Mouse (Mus musculus): ENCODE measurements around the gene Trpc2. TPM values are rescaled to one million over a fixed set of nuclear protein-coding genes. Genes with fewer than 3 reads are reported as not detected.

The Trpc2 gene
- polyA plus RNA-seq, 1 experiment from 2014 or later = 0.42 TPM

DNA sequence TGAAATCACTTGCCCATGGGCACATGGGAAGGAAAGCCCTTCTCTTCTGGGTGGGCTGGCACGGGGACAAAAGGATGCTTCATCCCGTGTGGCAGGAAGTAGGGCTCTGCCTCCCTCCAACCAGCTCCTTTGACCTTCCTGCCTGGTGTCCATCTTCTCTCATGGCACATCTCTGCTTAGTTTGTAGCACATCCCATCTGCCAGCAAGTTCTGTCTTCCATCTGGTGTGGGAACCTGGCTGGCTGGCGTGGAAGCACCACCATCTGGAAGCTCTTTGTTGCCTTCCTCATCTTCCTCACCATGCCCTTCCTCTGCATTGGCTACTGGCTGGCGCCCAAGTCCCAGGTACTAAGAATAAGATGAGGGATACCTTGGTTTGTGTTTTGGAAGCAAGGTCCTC, 4.4 kb downstream of the Trpc2 start:
- H3K9me3 ChIP-seq (ENCODE audit: control insufficient read depth, low read length) = no peaks in the 10 kb centered on the region
- 93% methylated on average over 4 of the region's 4 CpGs for WGBS
- H3K9ac ChIP-seq (ENCODE audit: low read depth, low read length) = no peak overlapping the region
- H3K27me3 ChIP-seq (ENCODE audit: control insufficient read depth, insufficient read depth, low read length) = no peaks in the 10 kb centered on the region
- ATAC-seq (ENCODE audit: low FRiP score) = no peak
- DNase-seq (ENCODE audit: low spot score) = no peak
- no peak overlapping the region for H3K27ac ChIP-seq (ENCODE audit: low read depth, low read length)
- no peaks in the 10 kb centered on the region for H3K4me1 ChIP-seq (replicated peaks; ENCODE audit: control insufficient read depth, insufficient read depth, low read length)
- no peak overlapping the region for H3K4me3 ChIP-seq (ENCODE audit: low read depth, low read length)
- H3K4me2 ChIP-seq (replicated peaks; ENCODE audit: low read depth, low read length) = no peak overlapping the region
- H3K36me3 ChIP-seq (ENCODE audit: control insufficient read depth, insufficient read depth, low read length) = no peaks in the 10 kb centered on the region

DNA sequence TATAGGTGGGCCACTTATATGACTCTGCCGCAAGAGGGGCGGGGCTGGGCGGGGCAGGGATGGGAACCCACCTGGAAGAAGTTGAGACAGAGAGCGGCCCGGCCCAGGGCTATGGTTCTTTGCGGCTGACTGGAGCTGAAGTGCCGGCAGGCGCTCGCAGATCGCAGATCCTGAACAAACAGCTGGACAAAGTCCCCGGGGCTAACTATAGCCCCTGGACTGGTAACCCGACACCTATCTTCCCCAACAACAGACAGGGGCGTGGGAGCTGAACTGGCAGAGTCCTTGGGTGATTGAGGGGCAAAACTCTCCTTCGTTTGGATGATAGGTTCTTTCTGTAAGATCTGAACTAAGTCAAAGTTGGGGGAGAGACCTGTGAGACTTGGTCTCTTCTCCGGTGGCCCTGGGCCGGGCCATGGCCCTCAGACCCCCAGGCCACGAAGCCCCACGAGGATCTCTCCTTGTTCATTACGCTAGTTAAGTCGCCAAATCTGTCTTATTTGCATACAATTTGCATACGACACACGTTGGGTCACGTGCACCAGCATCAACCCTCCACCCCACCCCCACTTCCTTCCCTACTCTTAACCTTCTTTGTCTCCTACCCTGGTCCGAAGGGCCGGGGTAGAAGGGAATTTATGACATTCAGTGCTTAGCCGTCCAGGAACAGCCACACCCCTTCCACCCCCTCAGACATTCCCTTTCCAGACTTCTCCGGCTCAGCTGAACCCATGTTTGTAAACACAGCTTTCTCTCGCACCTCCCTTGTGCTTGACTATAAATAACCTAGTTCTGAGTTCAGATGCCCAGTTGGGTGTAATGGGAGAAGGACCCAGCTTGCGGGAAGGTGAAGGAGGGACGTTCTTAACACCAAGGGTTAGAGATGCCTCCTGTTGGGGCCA, 17.1 kb downstream of the Trpc2 start:
- Histone ChIP-seq H3K27me3 (ENCODE audit: control insufficient read depth, insufficient read depth, low read length) (no peaks in the 10 kb centered on the region), H3K9ac (ENCODE audit: low read depth, low read length) (peak overlapping the region; percentile 40; the same call in 1 of the 2 replicates), H3K27ac (ENCODE audit: low read depth, low read length) (no peak overlapping the region), H3K36me3 (ENCODE audit: control insufficient read depth, insufficient read depth, low read length) (no peaks in the 10 kb centered on the region), H3K4me3 (ENCODE audit: low read depth, low read length) (peak overlapping the region; percentile 22), H3K4me1 (replicated peaks; ENCODE audit: control insufficient read depth, insufficient read depth, low read length) (peaks cover 8% of the 10 kb centered on the region), H3K4me2 (replicated peaks; ENCODE audit: low read depth, low read length) (peak overlapping the region; percentile 58), H3K9me3 (ENCODE audit: control insufficient read depth, low read length) (no peaks in the 10 kb centered on the region)
- peak; percentile 79 for ATAC-seq (ENCODE audit: low FRiP score)
- WGBS = 6% methylated on average over 30 of the region's 30 CpGs
- DNase-seq (ENCODE audit: low spot score) = peak; percentile 62

DNA sequence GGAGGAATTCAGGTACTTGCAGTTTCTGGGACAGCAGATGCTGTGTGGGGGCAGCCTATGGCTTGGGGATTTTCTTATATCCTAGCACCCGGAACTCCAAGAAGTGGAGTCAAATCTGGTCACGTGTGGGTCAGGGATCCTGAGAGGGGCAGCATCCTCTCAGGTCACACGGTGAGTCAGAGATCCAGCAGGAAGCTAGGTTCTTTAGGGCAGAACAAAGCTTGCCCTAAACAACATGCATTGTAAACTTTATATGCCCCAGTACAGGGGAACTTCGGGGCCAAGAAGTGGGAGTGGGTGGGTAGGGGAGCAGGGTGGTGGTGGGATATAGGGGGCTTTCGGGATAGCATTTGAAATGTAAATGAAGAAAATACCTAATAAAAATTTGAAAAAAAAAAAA, 18.0 kb downstream of the Trpc2 start:
- Histone ChIP-seq H3K27me3 (ENCODE audit: control insufficient read depth, insufficient read depth, low read length) (no peaks in the 10 kb centered on the region), H3K4me3 (ENCODE audit: low read depth, low read length) (no peak overlapping the region), H3K4me1 (replicated peaks; ENCODE audit: control insufficient read depth, insufficient read depth, low read length) (peaks cover 8% of the 10 kb centered on the region), H3K9me3 (ENCODE audit: control insufficient read depth, low read length) (no peaks in the 10 kb centered on the region), H3K27ac (ENCODE audit: low read depth, low read length) (no peak overlapping the region), H3K9ac (ENCODE audit: low read depth, low read length) (no peak overlapping the region), H3K4me2 (replicated peaks; ENCODE audit: low read depth, low read length) (no peak overlapping the region), H3K36me3 (ENCODE audit: control insufficient read depth, insufficient read depth, low read length) (no peaks in the 10 kb centered on the region)
- DNase-seq (ENCODE audit: low spot score) (no peak), ATAC-seq (ENCODE audit: low FRiP score) (no peak)
- WGBS = 67% methylated on average over 5 of the region's 5 CpGs

DNA sequence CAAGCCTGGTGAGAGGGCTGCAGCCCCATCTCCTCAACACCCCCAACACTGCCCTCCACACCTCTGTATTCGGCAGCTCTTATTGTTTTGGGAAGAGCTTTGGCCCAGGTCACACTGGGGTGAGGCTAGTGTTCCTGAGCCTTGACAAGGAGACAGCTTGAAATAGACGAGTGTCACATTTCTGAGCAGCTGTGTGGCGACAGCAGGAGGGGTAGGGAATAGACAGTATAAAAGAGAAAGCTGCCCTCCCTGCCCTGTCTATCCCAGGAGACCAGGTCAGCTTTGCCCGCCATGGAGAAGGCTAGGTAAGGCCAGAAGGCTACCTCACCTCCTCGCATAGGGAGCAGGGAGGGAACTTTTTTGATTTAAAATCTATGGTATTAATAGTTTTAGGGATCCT, 18.6 kb downstream of the Trpc2 start, which contains the start of gene Art1:
Art1 (plus strand) TSS at position 257 of the 400 bp plus-strand sequence.
- Histone ChIP-seq H3K27ac (ENCODE audit: low read depth, low read length) (0 out of 2 replicates have a peak within 1 kb of the TSS, but pooled peaks have one; percentile 18), H3K9me3 (ENCODE audit: control insufficient read depth, low read length) (no peaks in the 10 kb centered on the region), H3K4me3 (ENCODE audit: low read depth, low read length) (no peak within 1 kb of the TSS), H3K4me1 (replicated peaks; ENCODE audit: control insufficient read depth, insufficient read depth, low read length) (peaks cover 8% of the 10 kb centered on the region), H3K36me3 (ENCODE audit: control insufficient read depth, insufficient read depth, low read length) (no peaks in the 10 kb centered on the region), H3K4me2 (replicated peaks; ENCODE audit: low read depth, low read length) (no peak within 1 kb of the TSS), H3K27me3 (ENCODE audit: control insufficient read depth, insufficient read depth, low read length) (no peaks in the 10 kb centered on the region), H3K9ac (ENCODE audit: low read depth, low read length) (no peak within 1 kb of the TSS)
- ATAC-seq (ENCODE audit: low FRiP score) (no peak), DNase-seq (ENCODE audit: low spot score) (peak; percentile 16)
- WGBS = 30% methylated on average over 5 of the region's 5 CpGs

DNA sequence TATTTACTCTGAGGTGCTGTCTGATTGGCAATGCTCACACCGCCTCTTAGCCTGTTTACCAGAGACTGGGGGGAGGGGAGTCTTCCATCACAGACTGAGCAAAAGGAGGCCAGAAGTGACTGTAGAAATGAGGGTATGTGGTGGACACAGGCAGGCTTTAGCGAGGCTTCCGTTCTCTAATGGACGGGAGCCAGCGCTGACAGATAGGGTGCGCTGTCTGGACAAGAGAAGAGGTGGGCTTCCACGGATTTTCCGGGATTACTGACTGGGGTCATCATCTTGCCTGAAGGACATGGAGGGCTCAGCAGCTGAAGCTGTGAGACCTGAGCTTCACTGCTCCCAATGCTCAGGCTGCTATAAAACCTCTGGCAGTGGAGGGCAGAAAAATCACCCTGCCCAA, 19.3 kb downstream of the Trpc2 start:
- 0 out of 2 replicates have a peak overlapping the region, but pooled peaks have one; percentile 18 for H3K27ac ChIP-seq (ENCODE audit: low read depth, low read length)
- WGBS = 45% methylated on average over 8 of the region's 8 CpGs
- no peaks in the 10 kb centered on the region for H3K27me3 ChIP-seq (ENCODE audit: control insufficient read depth, insufficient read depth, low read length)
- ATAC-seq (ENCODE audit: low FRiP score) = peak; percentile 34; the same call in 1 of the 2 replicates
- H3K4me2 ChIP-seq (replicated peaks; ENCODE audit: low read depth, low read length) = no peak overlapping the region
- peaks cover 8% of the 10 kb centered on the region for H3K4me1 ChIP-seq (replicated peaks; ENCODE audit: control insufficient read depth, insufficient read depth, low read length)
- peak; percentile 32 for DNase-seq (ENCODE audit: low spot score)
- no peaks in the 10 kb centered on the region for H3K9me3 ChIP-seq (ENCODE audit: control insufficient read depth, low read length)
- no peak overlapping the region for H3K4me3 ChIP-seq (ENCODE audit: low read depth, low read length)
- H3K36me3 ChIP-seq (ENCODE audit: control insufficient read depth, insufficient read depth, low read length) = no peaks in the 10 kb centered on the region
- H3K9ac ChIP-seq (ENCODE audit: low read depth, low read length) = no peak overlapping the region

DNA sequence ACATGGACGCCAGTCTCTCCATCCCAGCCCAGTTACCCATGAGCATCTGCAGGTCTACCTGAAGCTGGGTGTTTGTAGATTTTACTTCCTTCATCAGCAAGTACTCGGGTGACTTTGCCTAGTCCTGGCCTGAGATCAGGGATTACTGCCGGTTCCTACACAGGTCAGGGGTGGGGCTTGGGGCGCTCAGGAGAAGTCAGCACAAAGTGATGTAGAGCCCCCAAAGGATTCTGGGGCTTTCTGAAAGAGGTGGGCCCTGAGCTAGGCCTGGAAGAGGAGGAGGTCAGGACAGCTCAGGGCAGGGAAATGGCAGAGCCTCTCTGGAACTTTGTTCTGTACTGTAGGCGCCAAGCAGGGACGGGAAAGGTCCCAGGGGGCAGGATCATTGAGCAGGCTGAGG, 19.8 kb downstream of the Trpc2 start:
- WGBS = 48% methylated on average over 6 of the region's 6 CpGs
- peaks cover 8% of the 10 kb centered on the region for H3K4me1 ChIP-seq (replicated peaks; ENCODE audit: control insufficient read depth, insufficient read depth, low read length)
- H3K9me3 ChIP-seq (ENCODE audit: control insufficient read depth, low read length) = no peaks in the 10 kb centered on the region
- H3K4me3 ChIP-seq (ENCODE audit: low read depth, low read length) = no peak overlapping the region
- no peak overlapping the region for H3K9ac ChIP-seq (ENCODE audit: low read depth, low read length)
- no peak for DNase-seq (ENCODE audit: low spot score)
- no peaks in the 10 kb centered on the region for H3K27me3 ChIP-seq (ENCODE audit: control insufficient read depth, insufficient read depth, low read length)
- peak; percentile 6; the same call in 1 of the 2 replicates for ATAC-seq (ENCODE audit: low FRiP score)
- H3K36me3 ChIP-seq (ENCODE audit: control insufficient read depth, insufficient read depth, low read length) = no peaks in the 10 kb centered on the region
- H3K4me2 ChIP-seq (replicated peaks; ENCODE audit: low read depth, low read length) = no peak overlapping the region
- H3K27ac ChIP-seq (ENCODE audit: low read depth, low read length) = no peak overlapping the region

DNA sequence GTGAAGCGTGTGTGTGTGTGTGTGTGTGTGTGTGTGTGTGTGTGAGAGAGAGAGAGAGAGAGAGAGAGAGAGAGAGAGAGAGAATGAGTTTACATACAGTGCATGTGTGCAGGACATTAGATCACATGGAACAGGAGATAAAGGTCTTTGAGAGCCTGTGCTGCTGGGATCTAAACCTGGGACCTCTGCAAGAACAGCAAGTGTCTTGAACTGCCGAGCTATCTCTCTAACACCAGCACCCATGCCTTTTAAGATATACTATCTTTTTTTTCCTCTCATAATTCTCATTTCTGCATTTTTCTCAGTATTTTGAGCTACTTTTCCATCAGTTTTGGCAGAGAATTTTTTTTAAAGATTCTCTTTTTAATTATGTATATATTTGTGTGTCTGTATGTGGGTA, 20.6 kb downstream of the Trpc2 start:
- 92% methylated on average over 2 of the region's 2 CpGs for WGBS
- peaks cover 8% of the 10 kb centered on the region for H3K4me1 ChIP-seq (replicated peaks; ENCODE audit: control insufficient read depth, insufficient read depth, low read length)
- no peaks in the 10 kb centered on the region for H3K36me3 ChIP-seq (ENCODE audit: control insufficient read depth, insufficient read depth, low read length)
- H3K27ac ChIP-seq (ENCODE audit: low read depth, low read length) = no peak overlapping the region
- H3K4me3 ChIP-seq (ENCODE audit: low read depth, low read length) = no peak overlapping the region
- DNase-seq (ENCODE audit: low spot score) = no peak
- no peaks in the 10 kb centered on the region for H3K27me3 ChIP-seq (ENCODE audit: control insufficient read depth, insufficient read depth, low read length)
- no peaks in the 10 kb centered on the region for H3K9me3 ChIP-seq (ENCODE audit: control insufficient read depth, low read length)
- H3K9ac ChIP-seq (ENCODE audit: low read depth, low read length) = no peak overlapping the region
- no peak overlapping the region for H3K4me2 ChIP-seq (replicated peaks; ENCODE audit: low read depth, low read length)
- ATAC-seq (ENCODE audit: low FRiP score) = no peak

DNA sequence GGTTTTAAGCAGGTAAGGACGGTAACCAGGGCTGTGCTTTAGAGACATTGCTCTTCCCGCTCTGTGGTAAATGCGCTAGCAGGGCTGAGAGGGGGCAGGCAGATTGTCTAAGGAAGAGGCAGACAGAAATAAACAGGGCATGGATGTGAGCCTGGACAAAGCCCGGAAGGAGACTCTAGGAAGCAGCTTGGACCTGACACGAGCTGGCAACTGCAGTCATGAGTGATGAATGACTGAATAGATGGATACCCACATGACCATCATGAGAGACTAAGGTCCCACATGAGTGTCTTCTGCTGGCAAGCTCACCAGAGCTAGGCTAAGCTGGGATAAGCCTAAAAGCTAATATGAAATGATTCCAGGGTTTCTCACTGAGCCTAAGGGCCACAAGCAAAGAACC, 21.2 kb downstream of the Trpc2 start:
- Histone ChIP-seq H3K4me3 (ENCODE audit: low read depth, low read length) (no peak overlapping the region), H3K27ac (ENCODE audit: low read depth, low read length) (no peak overlapping the region), H3K4me1 (replicated peaks; ENCODE audit: control insufficient read depth, insufficient read depth, low read length) (peaks cover 8% of the 10 kb centered on the region), H3K4me2 (replicated peaks; ENCODE audit: low read depth, low read length) (no peak overlapping the region), H3K36me3 (ENCODE audit: control insufficient read depth, insufficient read depth, low read length) (no peaks in the 10 kb centered on the region), H3K9me3 (ENCODE audit: control insufficient read depth, low read length) (no peaks in the 10 kb centered on the region), H3K9ac (ENCODE audit: low read depth, low read length) (no peak overlapping the region), H3K27me3 (ENCODE audit: control insufficient read depth, insufficient read depth, low read length) (no peaks in the 10 kb centered on the region)
- ATAC-seq (ENCODE audit: low FRiP score) = no peak
- DNase-seq (ENCODE audit: low spot score) = no peak
- WGBS = 82% methylated on average over 5 of the region's 5 CpGs
